Mouse (Mus musculus) testis, postnatal 14 days (tissue): Measurements from ENCODE around the gene Fam118b.

Source experiments
- DNase-seq: peaks from one replicate; pipeline ENCODE4 v3.0.0; 2021; ENCODE audit warnings: low spot score

The Fam118b gene

GRCm38 (mm10) chr9:35267146-35267975 lies at the start of gene Fam118b, which contains the start of gene Rpusd4:
TSS of gene Fam118b (minus strand) at chr9:35267805.
TSS of gene Rpusd4 (plus strand) at chr9:35267865.
- peak; percentile 93 for DNase-seq

- no peak for DNase-seq
Observed at GRCm38 (mm10) chr9:35316771-35317211, 49.2 kb upstream of the Fam118b start.

GRCm38 (mm10) chr9:35314254-35314653 lies 46.6 kb upstream of the Fam118b start:
- DNase-seq, result no peak

- DNase-seq, result no peak
Observed at GRCm38 (mm10) chr9:35313601-35314000, 46.0 kb upstream of the Fam118b start.

GRCm38 (mm10) chr9:35312516-35312915 lies 44.9 kb upstream of the Fam118b start:
- peak; percentile 47 for DNase-seq

GRCm38 (mm10) chr9:35310377-35310776 lies 42.8 kb upstream of the Fam118b start:
- DNase-seq, result no peak

- no peak for DNase-seq
Observed at GRCm38 (mm10) chr9:35307461-35307860, 39.9 kb upstream of the Fam118b start.

GRCm38 (mm10) chr9:35302172-35302571 lies 34.6 kb upstream of the Fam118b start:
- DNase-seq, result no peak

GRCm38 (mm10) chr9:35297791-35298190 lies 30.2 kb upstream of the Fam118b start:
- no peak for DNase-seq

- DNase-seq, result no peak
Observed at GRCm38 (mm10) chr9:35293465-35293864, 25.9 kb upstream of the Fam118b start.

- no peak for DNase-seq
Observed at GRCm38 (mm10) chr9:35290916-35291315, 23.3 kb upstream of the Fam118b start.

GRCm38 (mm10) chr9:35290417-35290816 lies 22.8 kb upstream of the Fam118b start:
- DNase-seq, result no peak

- DNase-seq, result no peak
Observed at GRCm38 (mm10) chr9:35289992-35290391, 22.4 kb upstream of the Fam118b start.

GRCm38 (mm10) chr9:35286351-35286750 lies 18.7 kb upstream of the Fam118b start:
- DNase-seq, result no peak

GRCm38 (mm10) chr9:35284351-35284750 lies 16.7 kb upstream of the Fam118b start:
- no peak for DNase-seq

GRCm38 (mm10) chr9:35283415-35284069 lies 15.9 kb upstream of the Fam118b start:
- DNase-seq, result no peak

- DNase-seq, result no peak
Observed at GRCm38 (mm10) chr9:35282851-35283200, 15.2 kb upstream of the Fam118b start.

- no peak for DNase-seq
Observed at GRCm38 (mm10) chr9:35282006-35282850, 14.6 kb upstream of the Fam118b start.

- no peak for DNase-seq
Observed at GRCm38 (mm10) chr9:35278451-35278850, 10.8 kb upstream of the Fam118b start.

- no peak for DNase-seq
Observed at GRCm38 (mm10) chr9:35277855-35278365, 10.3 kb upstream of the Fam118b start.

- DNase-seq, result no peak
Observed at GRCm38 (mm10) chr9:35267976-35268715, 541 bp upstream of the Fam118b start.
